Mouse (Mus musculus): ENCODE measurements at regions not wholly inside any gene's neighbourhood (a gene's known extent, or its start where the extent isn't known, plus 50 kb on each side); places are given as distances from the start of the nearest gene placed in this dataset.

GRCm38 (mm10) chr17:87517258-87517657 lies 70.5 kb upstream of the Calm2 start:
- no peak for ATAC-seq (ENCODE audit: low FRiP score, low read depth)
- DNase-seq (ENCODE audit: low spot score): no peak
- 54% methylated on average over 9 of the region's 9 CpGs for WGBS
- Histone ChIP-seq H3K27me3 (ENCODE audit: control insufficient read depth, insufficient read depth, low read length) (no peaks in the 10 kb centered on the region), H3K4me3 (replicated peaks; ENCODE audit: low read length) (no peak overlapping the region), H3K4me2 (replicated peaks; ENCODE audit: low read depth, low read length, severe bottlenecking) (no peak overlapping the region), H3K9me3 (ENCODE audit: control insufficient read depth, low read length) (no peaks in the 10 kb centered on the region), H3K4me1 (ENCODE audit: control insufficient read depth, insufficient read depth, low read length) (peaks cover 8% of the 10 kb centered on the region), H3K27ac (replicated peaks; ENCODE audit: low read depth, low read length) (no peak overlapping the region), H3K36me3 (ENCODE audit: control insufficient read depth, insufficient read depth, low read length) (no peaks in the 10 kb centered on the region), H3K9ac (ENCODE audit: low read depth, low read length, severe bottlenecking) (no peak overlapping the region)
- no peak for TF ChIP-seq POLR2A (IDR thresholded peaks at IDR 0.05; ENCODE audit: borderline replicate concordance, extremely low read depth, insufficient read depth, insufficient read length)

DNA sequence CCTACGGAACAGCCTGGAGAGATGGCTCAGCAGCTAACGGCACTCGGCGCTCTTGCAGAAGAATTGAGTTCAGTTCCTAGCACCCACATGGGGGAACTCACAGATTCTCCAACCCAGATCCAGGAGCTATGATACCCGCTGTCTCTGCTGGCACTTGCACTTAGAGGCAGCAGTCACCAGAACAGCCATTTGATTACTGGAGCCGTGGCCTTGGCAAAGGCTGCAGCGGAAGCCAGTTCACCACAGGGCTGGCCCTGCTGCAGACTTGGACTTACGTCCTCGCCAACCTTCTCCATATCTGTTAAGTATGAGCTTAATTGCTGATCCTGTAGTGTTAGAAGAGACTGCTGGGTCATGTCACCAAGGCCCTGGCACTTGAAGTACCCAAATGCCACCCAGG lies 72.7 kb upstream of the Calm2 start:
- WGBS: 92% methylated on average over 9 of the region's 9 CpGs
- DNase-seq (ENCODE audit: low spot score) (no peak), ATAC-seq (ENCODE audit: low FRiP score, low read depth) (no peak)
- H3K9me3 ChIP-seq (ENCODE audit: control insufficient read depth, low read length): no peaks in the 10 kb centered on the region
- no peak for TF ChIP-seq POLR2A (IDR thresholded peaks at IDR 0.05; ENCODE audit: borderline replicate concordance, extremely low read depth, insufficient read depth, insufficient read length)
- H3K27ac ChIP-seq (replicated peaks; ENCODE audit: low read depth, low read length): no peak overlapping the region
- H3K4me3 ChIP-seq (replicated peaks; ENCODE audit: low read length): no peak overlapping the region
- no peaks in the 10 kb centered on the region for H3K27me3 ChIP-seq (ENCODE audit: control insufficient read depth, insufficient read depth, low read length)
- H3K4me1 ChIP-seq (ENCODE audit: control insufficient read depth, insufficient read depth, low read length): peaks cover 8% of the 10 kb centered on the region
- no peak overlapping the region for H3K9ac ChIP-seq (ENCODE audit: low read depth, low read length, severe bottlenecking)
- no peaks in the 10 kb centered on the region for H3K36me3 ChIP-seq (ENCODE audit: control insufficient read depth, insufficient read depth, low read length)
- H3K4me2 ChIP-seq (replicated peaks; ENCODE audit: low read depth, low read length, severe bottlenecking): no peak overlapping the region

DNA sequence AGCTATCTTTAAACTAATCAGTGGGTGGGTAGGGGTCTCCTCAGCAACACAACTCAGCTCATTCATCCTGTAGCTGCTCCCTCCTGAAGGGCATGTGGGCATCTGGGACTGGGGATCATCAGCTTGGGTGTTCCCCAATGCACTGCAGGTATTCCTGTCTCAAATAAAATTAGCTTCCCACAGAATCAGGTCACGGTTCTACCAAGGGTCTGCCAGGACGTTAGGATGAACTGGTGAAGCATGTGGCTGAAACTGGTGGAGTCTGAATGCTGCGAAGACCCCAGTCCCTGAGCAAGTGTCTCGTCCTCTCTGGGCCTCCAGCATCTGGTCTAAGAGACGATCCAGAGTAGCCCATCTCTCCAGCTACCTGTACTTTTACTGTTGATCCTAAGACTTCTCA lies 74.1 kb upstream of the Calm2 start:
- 86% methylated on average over 5 of the region's 5 CpGs for WGBS
- Histone ChIP-seq H3K4me3 (replicated peaks; ENCODE audit: low read length) (no peak overlapping the region), H3K27ac (replicated peaks; ENCODE audit: low read depth, low read length) (no peak overlapping the region), H3K4me1 (ENCODE audit: control insufficient read depth, insufficient read depth, low read length) (peaks cover 8% of the 10 kb centered on the region), H3K36me3 (ENCODE audit: control insufficient read depth, insufficient read depth, low read length) (no peaks in the 10 kb centered on the region), H3K27me3 (ENCODE audit: control insufficient read depth, insufficient read depth, low read length) (no peaks in the 10 kb centered on the region), H3K4me2 (replicated peaks; ENCODE audit: low read depth, low read length, severe bottlenecking) (no peak overlapping the region), H3K9ac (ENCODE audit: low read depth, low read length, severe bottlenecking) (no peak overlapping the region), H3K9me3 (ENCODE audit: control insufficient read depth, low read length) (no peaks in the 10 kb centered on the region)
- no peak for TF ChIP-seq POLR2A (IDR thresholded peaks at IDR 0.05; ENCODE audit: borderline replicate concordance, extremely low read depth, insufficient read depth, insufficient read length)
- DNase-seq (ENCODE audit: low spot score) (no peak), ATAC-seq (ENCODE audit: low FRiP score, low read depth) (no peak)

GRCm38 (mm10) chr17:87521622-87522151 lies 75.0 kb upstream of the Calm2 start:
- H3K4me2 ChIP-seq (replicated peaks; ENCODE audit: low read depth, low read length, severe bottlenecking): 0 out of 2 replicates have a peak overlapping the region, but pooled peaks have one; percentile 8
- H3K4me1 ChIP-seq (ENCODE audit: control insufficient read depth, insufficient read depth, low read length): peaks cover 8% of the 10 kb centered on the region
- DNase-seq (ENCODE audit: low spot score) (no peak), ATAC-seq (ENCODE audit: low FRiP score, low read depth) (peak; percentile 47)
- no peak for TF ChIP-seq POLR2A (IDR thresholded peaks at IDR 0.05; ENCODE audit: borderline replicate concordance, extremely low read depth, insufficient read depth, insufficient read length)
- H3K27ac ChIP-seq (replicated peaks; ENCODE audit: low read depth, low read length): no peak overlapping the region
- WGBS: 13% methylated on average over 10 of the region's 10 CpGs
- H3K4me3 ChIP-seq (replicated peaks; ENCODE audit: low read length): no peak overlapping the region
- no peak overlapping the region for H3K9ac ChIP-seq (ENCODE audit: low read depth, low read length, severe bottlenecking)
- no peaks in the 10 kb centered on the region for H3K36me3 ChIP-seq (ENCODE audit: control insufficient read depth, insufficient read depth, low read length)
- H3K27me3 ChIP-seq (ENCODE audit: control insufficient read depth, insufficient read depth, low read length): no peaks in the 10 kb centered on the region
- no peaks in the 10 kb centered on the region for H3K9me3 ChIP-seq (ENCODE audit: control insufficient read depth, low read length)

DNA sequence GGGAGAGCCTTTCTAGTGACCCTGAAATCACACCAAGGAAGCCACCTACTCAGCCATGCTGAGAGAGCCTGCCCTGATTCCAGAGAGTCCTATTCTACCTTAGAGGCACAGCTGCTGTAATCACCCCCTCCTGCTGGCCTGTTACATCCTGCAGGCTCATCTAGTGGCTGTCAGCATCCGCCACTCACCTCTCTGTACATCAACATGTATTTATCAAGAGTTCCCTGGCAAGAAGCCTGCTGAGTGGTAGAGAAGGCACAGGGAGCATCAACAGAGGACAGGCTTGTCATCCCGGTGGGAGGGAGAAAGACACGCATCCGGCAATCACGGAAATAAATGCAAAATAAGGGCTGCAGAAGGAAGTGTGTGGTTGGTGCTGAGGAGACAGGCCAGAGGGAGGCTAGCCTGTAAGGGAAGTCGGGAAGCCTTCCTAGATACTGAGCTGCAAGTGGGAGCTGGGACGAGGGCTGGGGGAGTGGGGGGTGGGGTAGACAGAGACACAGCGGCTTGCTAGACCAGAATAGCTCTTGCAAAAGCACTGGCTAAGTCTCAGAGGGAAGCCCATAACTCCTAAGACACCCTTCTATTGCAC lies 75.9 kb upstream of the Calm2 start:
- ATAC-seq (ENCODE audit: low FRiP score, low read depth) (no peak), DNase-seq (ENCODE audit: low spot score) (no peak)
- no peak overlapping the region for H3K4me3 ChIP-seq (replicated peaks; ENCODE audit: low read length)
- 20% methylated on average over 8 of the region's 8 CpGs for WGBS
- H3K4me2 ChIP-seq (replicated peaks; ENCODE audit: low read depth, low read length, severe bottlenecking): no peak overlapping the region
- no peak overlapping the region for H3K9ac ChIP-seq (ENCODE audit: low read depth, low read length, severe bottlenecking)
- H3K4me1 ChIP-seq (ENCODE audit: control insufficient read depth, insufficient read depth, low read length): peaks cover 8% of the 10 kb centered on the region
- no peaks in the 10 kb centered on the region for H3K27me3 ChIP-seq (ENCODE audit: control insufficient read depth, insufficient read depth, low read length)
- H3K27ac ChIP-seq (replicated peaks; ENCODE audit: low read depth, low read length): no peak overlapping the region
- no peaks in the 10 kb centered on the region for H3K36me3 ChIP-seq (ENCODE audit: control insufficient read depth, insufficient read depth, low read length)
- TF ChIP-seq POLR2A (IDR thresholded peaks at IDR 0.05; ENCODE audit: borderline replicate concordance, extremely low read depth, insufficient read depth, insufficient read length): no peak
- H3K9me3 ChIP-seq (ENCODE audit: control insufficient read depth, low read length): no peaks in the 10 kb centered on the region
